Mouse (Mus musculus): ENCODE results near the gene R3hdm4. TPM values are rescaled to one million over a fixed set of nuclear protein-coding genes. Genes with fewer than 3 reads are reported as not detected.
A peak's percentile ranks its signal among the peaks of the same experiment; 100 is the strongest.

R3hdm4 gene
- polyA plus RNA-seq, 1 experiment from 2014 or later: 170 TPM

- Histone ChIP-seq H3K4me2 (replicated peaks; ENCODE audit: low read depth, low read length) (peak overlapping the region; percentile 34), H3K4me1 (ENCODE audit: insufficient read depth, low read length) (peaks cover 47% of the 10 kb centered on the region), H3K27me3 (ENCODE audit: insufficient read depth, low read length) (no peaks in the 10 kb centered on the region), H3K36me3 (ENCODE audit: insufficient read depth, low read length) (peaks cover 32% of the 10 kb centered on the region), H3K9ac (replicated peaks; ENCODE audit: low read length) (peak overlapping the region; percentile 18), H3K27ac (ENCODE audit: low read length) (peak overlapping the region; percentile 94), H3K4me3 (ENCODE audit: low read length) (no peak overlapping the region), H3K9me3 (ENCODE audit: low read length) (no peaks in the 10 kb centered on the region)
- 22% methylated on average over 16 of the region's 16 CpGs for WGBS
- ATAC-seq (ENCODE audit: low FRiP score, low TSS enrichment): peak; percentile 80
Observed at GRCm38 (mm10) chr10:79945507-79946234, 24.7 kb upstream of the R3hdm4 start.

- Histone ChIP-seq H3K27me3 (ENCODE audit: insufficient read depth, low read length) (no peaks in the 10 kb centered on the region), H3K4me1 (ENCODE audit: insufficient read depth, low read length) (peaks cover 58% of the 10 kb centered on the region), H3K4me2 (replicated peaks; ENCODE audit: low read depth, low read length) (no peak overlapping the region), H3K36me3 (ENCODE audit: insufficient read depth, low read length) (peaks cover 10% of the 10 kb centered on the region), H3K4me3 (ENCODE audit: low read length) (no peak overlapping the region), H3K9me3 (ENCODE audit: low read length) (no peaks in the 10 kb centered on the region), H3K9ac (replicated peaks; ENCODE audit: low read length) (peak overlapping the region; percentile 41), H3K27ac (ENCODE audit: low read length) (peak overlapping the region; percentile 94)
- no peak for ATAC-seq (ENCODE audit: low FRiP score, low TSS enrichment)
- 60% methylated on average over 9 of the region's 9 CpGs for WGBS
Observed at GRCm38 (mm10) chr10:79943471-79943901, 22.5 kb upstream of the R3hdm4 start.

- peaks cover 8% of the 10 kb centered on the region for H3K36me3 ChIP-seq (ENCODE audit: insufficient read depth, low read length)
- peak overlapping the region; percentile 41 for H3K9ac ChIP-seq (replicated peaks; ENCODE audit: low read length)
- H3K4me2 ChIP-seq (replicated peaks; ENCODE audit: low read depth, low read length): no peak overlapping the region
- peak overlapping the region; percentile 94; the same call in 1 of the 2 replicates for H3K27ac ChIP-seq (ENCODE audit: low read length)
- no peak for ATAC-seq (ENCODE audit: low FRiP score, low TSS enrichment)
- H3K27me3 ChIP-seq (ENCODE audit: insufficient read depth, low read length): no peaks in the 10 kb centered on the region
- peaks cover 63% of the 10 kb centered on the region for H3K4me1 ChIP-seq (ENCODE audit: insufficient read depth, low read length)
- 84% methylated on average over 1 of the region's 1 CpGs for WGBS
- H3K9me3 ChIP-seq (ENCODE audit: low read length): no peaks in the 10 kb centered on the region
- no peak overlapping the region for H3K4me3 ChIP-seq (ENCODE audit: low read length)
Observed at GRCm38 (mm10) chr10:79942988-79943387, 22.0 kb upstream of the R3hdm4 start.

DNA sequence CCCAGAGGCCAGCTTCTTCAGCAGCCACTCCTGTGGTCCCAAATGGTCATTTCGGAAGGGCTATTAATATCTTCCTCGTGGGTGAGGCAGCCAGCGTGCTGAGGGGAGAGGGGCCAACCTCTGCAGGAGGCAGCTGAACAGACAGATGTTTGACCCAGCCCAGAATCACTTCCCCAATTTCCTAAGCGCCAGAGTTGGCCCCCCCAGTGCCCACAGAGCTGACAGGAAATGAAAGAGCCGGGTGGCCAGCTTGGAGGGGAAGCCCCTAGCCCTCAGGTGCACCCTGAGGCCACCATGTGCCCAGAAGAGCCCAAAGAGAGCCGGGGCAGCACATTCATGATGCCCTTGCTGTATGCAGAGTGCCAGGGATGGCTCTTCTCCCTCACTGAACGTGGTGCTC, 19.7 kb upstream of the R3hdm4 start:
- Histone ChIP-seq H3K27ac (ENCODE audit: low read length) (no peak overlapping the region), H3K36me3 (ENCODE audit: insufficient read depth, low read length) (peaks cover 8% of the 10 kb centered on the region), H3K4me1 (ENCODE audit: insufficient read depth, low read length) (peaks cover 68% of the 10 kb centered on the region), H3K27me3 (ENCODE audit: insufficient read depth, low read length) (no peaks in the 10 kb centered on the region), H3K4me3 (ENCODE audit: low read length) (no peak overlapping the region), H3K9me3 (ENCODE audit: low read length) (no peaks in the 10 kb centered on the region), H3K9ac (replicated peaks; ENCODE audit: low read length) (no peak overlapping the region), H3K4me2 (replicated peaks; ENCODE audit: low read depth, low read length) (no peak overlapping the region)
- 50% methylated on average over 7 of the region's 7 CpGs for WGBS
- ATAC-seq (ENCODE audit: low FRiP score, low TSS enrichment): no peak

- Histone ChIP-seq H3K36me3 (ENCODE audit: insufficient read depth, low read length) (peaks cover 14% of the 10 kb centered on the region), H3K4me2 (replicated peaks; ENCODE audit: low read depth, low read length) (0 out of 2 replicates have a peak overlapping the region, but pooled peaks have one; percentile 10), H3K9ac (replicated peaks; ENCODE audit: low read length) (0 out of 2 replicates have a peak overlapping the region, but pooled peaks have one; percentile 7), H3K27me3 (ENCODE audit: insufficient read depth, low read length) (no peaks in the 10 kb centered on the region), H3K9me3 (ENCODE audit: low read length) (no peaks in the 10 kb centered on the region), H3K4me1 (ENCODE audit: insufficient read depth, low read length) (peaks cover 66% of the 10 kb centered on the region), H3K27ac (ENCODE audit: low read length) (peak overlapping the region; percentile 87), H3K4me3 (ENCODE audit: low read length) (no peak overlapping the region)
- ATAC-seq (ENCODE audit: low FRiP score, low TSS enrichment): peak; percentile 74
- WGBS: 54% methylated on average over 11 of the region's 11 CpGs
Observed at GRCm38 (mm10) chr10:79937775-79938526, 16.9 kb upstream of the R3hdm4 start.

GRCm38 (mm10) chr10:79936911-79937441, 16.0 kb upstream of the R3hdm4 start:
- H3K4me3 ChIP-seq (ENCODE audit: low read length): no peak overlapping the region
- no peak for ATAC-seq (ENCODE audit: low FRiP score, low TSS enrichment)
- no peak overlapping the region for H3K9ac ChIP-seq (replicated peaks; ENCODE audit: low read length)
- no peaks in the 10 kb centered on the region for H3K9me3 ChIP-seq (ENCODE audit: low read length)
- H3K36me3 ChIP-seq (ENCODE audit: insufficient read depth, low read length): peaks cover 15% of the 10 kb centered on the region
- no peak overlapping the region; the same call in 1 of the 2 replicates for H3K4me2 ChIP-seq (replicated peaks; ENCODE audit: low read depth, low read length)
- H3K27me3 ChIP-seq (ENCODE audit: insufficient read depth, low read length): no peaks in the 10 kb centered on the region
- H3K27ac ChIP-seq (ENCODE audit: low read length): peak overlapping the region; percentile 87; the same call in 1 of the 2 replicates
- peaks cover 74% of the 10 kb centered on the region for H3K4me1 ChIP-seq (ENCODE audit: insufficient read depth, low read length)
- 51% methylated on average over 27 of the region's 27 CpGs for WGBS

DNA sequence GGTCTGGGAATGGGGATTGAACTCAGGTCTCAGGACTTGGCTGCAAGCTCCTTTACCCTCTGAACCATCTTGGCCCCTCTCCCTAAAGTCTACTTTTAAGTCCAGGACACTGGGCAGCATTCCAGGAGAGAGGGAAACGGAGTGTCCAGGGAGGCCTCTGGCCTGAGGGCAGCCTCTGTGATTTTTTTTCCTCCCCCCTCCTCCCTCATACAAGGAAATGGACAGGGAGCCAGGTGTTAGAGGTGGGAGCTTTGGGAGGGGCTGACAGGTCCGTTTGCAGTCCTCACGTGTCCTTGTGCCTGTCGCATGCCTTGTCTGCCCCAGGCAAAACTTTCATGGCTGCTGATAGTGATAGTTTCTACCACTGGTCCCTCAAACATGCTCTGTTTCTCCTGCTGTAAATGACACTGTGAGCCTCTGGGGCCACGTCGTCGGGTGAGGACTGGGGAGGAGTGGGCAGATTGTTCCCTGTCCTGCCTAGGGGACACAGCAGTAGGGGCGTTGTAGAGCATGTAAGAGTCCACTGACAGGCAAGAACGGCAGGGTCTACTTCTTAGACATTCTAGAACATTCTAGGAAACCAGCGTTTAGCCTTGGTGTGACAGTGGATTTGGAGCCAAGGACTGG, 15.4 kb upstream of the R3hdm4 start:
- peak overlapping the region; percentile 69 for H3K27ac ChIP-seq (ENCODE audit: low read length)
- peaks cover 80% of the 10 kb centered on the region for H3K4me1 ChIP-seq (ENCODE audit: insufficient read depth, low read length)
- 0 out of 2 replicates have a peak overlapping the region, but pooled peaks have one; percentile 1 for H3K9ac ChIP-seq (replicated peaks; ENCODE audit: low read length)

DNA sequence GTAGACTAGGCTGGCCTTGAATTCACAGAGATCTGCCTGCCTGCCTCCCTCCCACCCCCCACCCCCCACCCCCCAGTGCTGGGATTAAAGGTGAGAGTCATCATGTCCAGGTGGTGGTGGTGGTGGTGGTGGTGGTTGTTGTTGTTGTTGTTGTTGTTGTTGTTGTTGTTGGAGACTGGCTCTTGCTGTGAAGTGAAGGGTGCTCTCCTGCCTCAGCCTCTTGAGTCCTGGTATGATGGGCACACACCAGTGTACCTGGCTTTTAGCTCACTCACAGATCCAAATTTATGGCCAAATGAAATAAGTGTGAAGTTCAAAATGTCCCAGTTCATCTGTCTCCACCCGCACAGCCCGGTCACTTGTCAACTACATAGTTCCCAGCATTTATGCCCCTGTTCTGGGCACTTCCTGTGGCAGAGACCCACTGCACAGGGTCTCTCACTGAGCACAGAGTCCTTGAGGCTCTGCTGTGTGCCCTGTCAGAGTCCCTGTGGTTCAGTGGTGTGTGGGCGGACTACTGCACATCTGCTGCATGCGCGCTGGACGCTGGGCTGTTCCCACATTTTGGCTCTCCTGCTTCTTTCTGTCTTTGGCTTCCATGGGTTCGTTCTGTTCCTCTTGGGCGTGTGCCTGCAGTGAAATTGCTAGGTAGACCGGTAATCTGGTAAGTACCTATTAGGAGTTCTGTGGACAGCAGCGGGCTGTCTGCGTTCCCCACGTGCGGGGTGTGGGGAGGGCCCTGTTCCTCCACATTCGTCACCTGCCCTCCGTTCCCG, 14.0 kb upstream of the R3hdm4 start:
- no peak for ATAC-seq (ENCODE audit: low FRiP score, low TSS enrichment)
- H3K27me3 ChIP-seq (ENCODE audit: insufficient read depth, low read length): no peaks in the 10 kb centered on the region
- H3K27ac ChIP-seq (ENCODE audit: low read length): peak overlapping the region; percentile 31; the same call in 1 of the 2 replicates
- no peaks in the 10 kb centered on the region for H3K9me3 ChIP-seq (ENCODE audit: low read length)
- peaks cover 92% of the 10 kb centered on the region for H3K4me1 ChIP-seq (ENCODE audit: insufficient read depth, low read length)
- no peak overlapping the region for H3K4me2 ChIP-seq (replicated peaks; ENCODE audit: low read depth, low read length)
- WGBS: 82% methylated on average over 16 of the region's 16 CpGs
- peaks cover 24% of the 10 kb centered on the region for H3K36me3 ChIP-seq (ENCODE audit: insufficient read depth, low read length)
- H3K9ac ChIP-seq (replicated peaks; ENCODE audit: low read length): no peak overlapping the region
- no peak overlapping the region for H3K4me3 ChIP-seq (ENCODE audit: low read length)

More for the DNA sequence above, 15.4 kb upstream of the R3hdm4 start:
- Histone ChIP-seq H3K4me3 (ENCODE audit: low read length) (no peak overlapping the region), H3K36me3 (ENCODE audit: insufficient read depth, low read length) (peaks cover 15% of the 10 kb centered on the region), H3K4me2 (replicated peaks; ENCODE audit: low read depth, low read length) (no peak overlapping the region; the same call in 1 of the 2 replicates), H3K27me3 (ENCODE audit: insufficient read depth, low read length) (no peaks in the 10 kb centered on the region), H3K9me3 (ENCODE audit: low read length) (no peaks in the 10 kb centered on the region)
- WGBS: 51% methylated on average over 10 of the region's 10 CpGs
- ATAC-seq (ENCODE audit: low FRiP score, low TSS enrichment): no peak

DNA sequence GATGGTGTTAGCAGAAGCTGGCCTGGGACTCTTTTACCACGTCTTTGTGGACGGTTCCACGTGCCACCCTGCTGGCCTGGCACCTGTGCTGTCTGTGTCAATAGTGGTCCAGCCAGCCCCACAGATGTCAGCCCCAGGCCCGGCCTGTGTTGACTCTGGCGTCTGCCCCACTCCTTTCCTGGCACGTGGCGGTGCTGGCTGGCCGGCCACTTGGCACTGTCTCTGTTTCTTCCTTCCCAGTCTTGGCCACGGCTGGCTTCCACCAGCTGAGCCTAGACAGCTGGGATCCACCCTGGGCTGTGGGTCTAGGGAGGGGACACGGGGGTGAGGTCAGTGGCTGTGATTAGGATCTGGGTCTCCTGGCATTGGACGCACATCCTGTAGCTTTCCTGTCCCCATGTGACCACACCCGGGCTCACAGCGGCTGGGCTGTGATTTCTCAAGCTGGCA, 13.3 kb upstream of the R3hdm4 start:
- peaks cover 24% of the 10 kb centered on the region for H3K36me3 ChIP-seq (ENCODE audit: insufficient read depth, low read length)
- H3K9me3 ChIP-seq (ENCODE audit: low read length): no peaks in the 10 kb centered on the region
- H3K4me1 ChIP-seq (ENCODE audit: insufficient read depth, low read length): peaks cover 94% of the 10 kb centered on the region
- no peak overlapping the region for H3K4me3 ChIP-seq (ENCODE audit: low read length)
- ATAC-seq (ENCODE audit: low FRiP score, low TSS enrichment): no peak; the same call in 1 of the 2 replicates
- H3K27ac ChIP-seq (ENCODE audit: low read length): peak overlapping the region; percentile 31; the same call in 1 of the 2 replicates
- 57% methylated on average over 13 of the region's 13 CpGs for WGBS
- no peak overlapping the region for H3K4me2 ChIP-seq (replicated peaks; ENCODE audit: low read depth, low read length)
- 0 out of 2 replicates have a peak overlapping the region, but pooled peaks have one; percentile 19 for H3K9ac ChIP-seq (replicated peaks; ENCODE audit: low read length)
- no peaks in the 10 kb centered on the region for H3K27me3 ChIP-seq (ENCODE audit: insufficient read depth, low read length)
